Mouse (Mus musculus) bone marrow macrophage, adult 2 months (primary cell): ENCODE measurements around the gene Pacs2.

Experiments used
- CTCF ChIP-seq: IDR thresholded peaks from 2 replicates; pipeline ENCODE4 v1.5.1; 2012; ENCODE audit warnings: low read depth, mild to moderate bottlenecking, low read length, moderate library complexity
- POLR2A ChIP-seq: IDR thresholded peaks from 2 replicates; pipeline ENCODE4 v1.6.1; 2012; ENCODE audit warnings: mild to moderate bottlenecking, low read depth, low read length, borderline replicate concordance

DNA sequence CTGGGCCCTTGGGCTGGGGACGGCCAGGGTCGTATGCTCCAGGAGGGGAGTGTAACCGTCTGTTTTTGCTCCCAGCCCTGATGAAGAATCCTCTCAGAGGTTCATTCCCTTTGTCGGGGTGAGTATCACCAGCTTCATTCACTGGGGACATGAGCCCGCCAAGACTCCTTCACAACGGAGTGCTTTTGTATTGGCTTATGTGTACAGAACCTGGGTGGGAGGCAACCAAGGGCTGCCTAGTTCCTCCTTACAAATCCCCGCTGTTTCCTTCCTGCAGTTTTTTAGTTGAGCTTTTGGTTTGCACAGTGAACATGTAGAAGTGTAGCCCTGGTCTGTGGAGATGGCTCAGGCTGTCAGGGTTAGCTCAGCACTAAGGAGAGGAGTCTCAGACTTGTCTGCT, 53.7 kb downstream of the Pacs2 start:
- no peak for TF ChIP-seq POLR2A
- no peak for TF ChIP-seq CTCF
